Mouse (Mus musculus) gastrocnemius, adult 8-10 months (tissue): ENCODE measurements around the gene Nhlrc4. TPM values are rescaled to one million over a fixed set of nuclear protein-coding genes. Genes with fewer than 3 reads are reported as not detected.
A peak's percentile ranks its signal among the peaks of the same experiment; 100 is the strongest.

Source experiments
- DNase-seq, 2 experiments: peaks; one replicate each; pipeline ENCODE4 v3.0.0; 2022; ENCODE audit warnings: low spot score in 2 of 2
- total RNA-seq, 4 experiments: library from RNA; stranded (reverse); gene quantifications; 2 replicates each; pipeline ENCODE4 v1.2.4; 2022

Gene Nhlrc4
- total RNA-seq: not detected

GRCm38 (mm10) chr17:25944366-25945163 lies at the start of gene Nhlrc4, which contains the start of gene Pigq:
Gene Nhlrc4, minus strand, starts transcription at chr17:25944961.
Gene Pigq, minus strand, starts transcription at chr17:25944936.
- no peak for DNase-seq

GRCm38 (mm10) chr17:25993489-25993888 lies 48.7 kb upstream of the Nhlrc4 start:
- DNase-seq: no peak

- DNase-seq: no peak
Measured at GRCm38 (mm10) chr17:25992274-25992673, 47.5 kb upstream of the Nhlrc4 start.

GRCm38 (mm10) chr17:25990331-25990730 lies 45.6 kb upstream of the Nhlrc4 start:
- DNase-seq: no peak

- DNase-seq: peak; percentile 84 to 88
Measured at GRCm38 (mm10) chr17:25985306-25986294, 40.8 kb upstream of the Nhlrc4 start, which contains the start of gene Capn15. Gene Capn15, minus strand, starts transcription at chr17:25985796.

GRCm38 (mm10) chr17:25984556-25985305 lies 40.0 kb upstream of the Nhlrc4 start:
- DNase-seq: no peak

GRCm38 (mm10) chr17:25984066-25984465 lies 39.3 kb upstream of the Nhlrc4 start:
- no peak for DNase-seq

- no peak for DNase-seq
Measured at GRCm38 (mm10) chr17:25982913-25983312, 38.2 kb upstream of the Nhlrc4 start.

GRCm38 (mm10) chr17:25980854-25981253 lies 36.1 kb upstream of the Nhlrc4 start:
- peak; percentile 34 to 62 for DNase-seq

- no peak for DNase-seq
Measured at GRCm38 (mm10) chr17:25979829-25980738, 35.3 kb upstream of the Nhlrc4 start.

GRCm38 (mm10) chr17:25970954-25971707 lies 26.4 kb upstream of the Nhlrc4 start:
- DNase-seq: no peak

GRCm38 (mm10) chr17:25970448-25970847 lies 25.7 kb upstream of the Nhlrc4 start:
- no peak for DNase-seq

GRCm38 (mm10) chr17:25968176-25968575 lies 23.4 kb upstream of the Nhlrc4 start:
- no peak for DNase-seq

- DNase-seq: no peak
Measured at GRCm38 (mm10) chr17:25967652-25968051, 22.9 kb upstream of the Nhlrc4 start.

- no peak for DNase-seq
Measured at GRCm38 (mm10) chr17:25964271-25964670, 19.5 kb upstream of the Nhlrc4 start.

GRCm38 (mm10) chr17:25962413-25962905 lies 17.7 kb upstream of the Nhlrc4 start:
- no peak for DNase-seq

- DNase-seq: no peak
Measured at GRCm38 (mm10) chr17:25961566-25961965, 16.8 kb upstream of the Nhlrc4 start.

- DNase-seq: no peak
Measured at GRCm38 (mm10) chr17:25959630-25960467, 15.1 kb upstream of the Nhlrc4 start.
